Mouse (Mus musculus): Measurements from ENCODE around the gene Rerg. TPM values are rescaled to one million over a fixed set of nuclear protein-coding genes. Genes with fewer than 3 reads are reported as not detected.

Gene Rerg
- polyA plus RNA-seq, 1 experiment = not detected

DNA sequence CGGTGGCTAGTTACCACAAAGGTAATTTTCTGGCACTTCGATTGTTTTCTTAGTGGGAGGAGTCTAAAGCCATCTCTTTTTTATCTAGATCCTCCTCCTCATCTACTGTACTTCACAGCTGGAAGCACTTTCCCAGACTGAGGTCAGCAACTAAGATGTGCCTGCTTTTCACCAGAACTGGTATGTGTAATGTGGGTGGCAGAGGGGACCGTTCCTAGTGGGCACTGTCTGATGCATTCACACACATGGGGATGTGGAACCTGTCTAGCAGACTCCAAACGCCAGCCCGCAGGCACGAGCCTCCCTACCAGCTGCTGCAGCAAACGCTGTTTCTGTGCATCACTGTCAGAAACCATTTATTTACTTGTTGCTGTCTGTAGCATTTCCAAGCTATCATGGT, 31.3 kb upstream of the Rerg start:
- Histone ChIP-seq H3K4me1 (ENCODE audit: control insufficient read depth, insufficient read depth, low read length) (no peaks in the 10 kb centered on the region), H3K27ac (ENCODE audit: control insufficient read depth, insufficient read depth, low read depth, low read length, poor library complexity) (no peak overlapping the region), H3K4me3 (replicated peaks; ENCODE audit: control insufficient read depth, low read depth, low read length) (no peak overlapping the region)
- no peak for TF ChIP-seq POLR2A (IDR thresholded peaks at IDR 0.05; ENCODE audit: borderline replicate concordance, control insufficient read depth, low read depth, low read length)
- no peak for TF ChIP-seq CTCF (IDR thresholded peaks at IDR 0.05; ENCODE audit: control insufficient read depth, insufficient read depth, low read length)
- 68% methylated on average over 7 of the region's 7 CpGs for WGBS

- Histone ChIP-seq H3K4me3 (replicated peaks; ENCODE audit: control insufficient read depth, low read depth, low read length) (no peak overlapping the region), H3K27ac (ENCODE audit: control insufficient read depth, insufficient read depth, low read depth, low read length, poor library complexity) (no peak overlapping the region), H3K4me1 (ENCODE audit: control insufficient read depth, insufficient read depth, low read length) (no peaks in the 10 kb centered on the region)
- no peak for TF ChIP-seq CTCF (IDR thresholded peaks at IDR 0.05; ENCODE audit: control insufficient read depth, insufficient read depth, low read length)
- TF ChIP-seq POLR2A (IDR thresholded peaks at IDR 0.05; ENCODE audit: borderline replicate concordance, control insufficient read depth, low read depth, low read length) = no peak
- 78% methylated on average over 3 of the region's 3 CpGs for WGBS
Observed at GRCm38 (mm10) chr6:137201166-137201565, 30.9 kb upstream of the Rerg start.

GRCm38 (mm10) chr6:137192063-137192462, 21.8 kb upstream of the Rerg start:
- Histone ChIP-seq H3K4me1 (ENCODE audit: control insufficient read depth, insufficient read depth, low read length) (no peaks in the 10 kb centered on the region), H3K4me3 (replicated peaks; ENCODE audit: control insufficient read depth, low read depth, low read length) (no peak overlapping the region), H3K27ac (ENCODE audit: control insufficient read depth, insufficient read depth, low read depth, low read length, poor library complexity) (no peak overlapping the region)
- WGBS = 9% methylated on average over 6 of the region's 6 CpGs
- TF ChIP-seq CTCF (IDR thresholded peaks at IDR 0.05; ENCODE audit: control insufficient read depth, insufficient read depth, low read length) (peak; percentile 43), POLR2A (IDR thresholded peaks at IDR 0.05; ENCODE audit: borderline replicate concordance, control insufficient read depth, low read depth, low read length) (no peak)

- WGBS = 76% methylated on average over 11 of the region's 11 CpGs
- TF ChIP-seq CTCF (IDR thresholded peaks at IDR 0.05; ENCODE audit: control insufficient read depth, insufficient read depth, low read length) = no peak
- TF ChIP-seq POLR2A (IDR thresholded peaks at IDR 0.05; ENCODE audit: borderline replicate concordance, control insufficient read depth, low read depth, low read length) = no peak
- Histone ChIP-seq H3K27ac (ENCODE audit: control insufficient read depth, insufficient read depth, low read depth, low read length, poor library complexity) (no peak overlapping the region), H3K4me1 (ENCODE audit: control insufficient read depth, insufficient read depth, low read length) (no peaks in the 10 kb centered on the region), H3K4me3 (replicated peaks; ENCODE audit: control insufficient read depth, low read depth, low read length) (no peak overlapping the region)
Observed at GRCm38 (mm10) chr6:137191026-137191425, 20.7 kb upstream of the Rerg start.

GRCm38 (mm10) chr6:137190577-137190976, 20.3 kb upstream of the Rerg start:
- H3K4me1 ChIP-seq (ENCODE audit: control insufficient read depth, insufficient read depth, low read length) = no peaks in the 10 kb centered on the region
- 87% methylated on average over 6 of the region's 6 CpGs for WGBS
- TF ChIP-seq CTCF (IDR thresholded peaks at IDR 0.05; ENCODE audit: control insufficient read depth, insufficient read depth, low read length) = no peak
- TF ChIP-seq POLR2A (IDR thresholded peaks at IDR 0.05; ENCODE audit: borderline replicate concordance, control insufficient read depth, low read depth, low read length) = no peak

GRCm38 (mm10) chr6:137188375-137188926, 18.2 kb upstream of the Rerg start:
- 55% methylated on average over 11 of the region's 11 CpGs for WGBS
- no peak overlapping the region for H3K4me3 ChIP-seq (replicated peaks; ENCODE audit: control insufficient read depth, low read depth, low read length)
- no peak for TF ChIP-seq POLR2A (IDR thresholded peaks at IDR 0.05; ENCODE audit: borderline replicate concordance, control insufficient read depth, low read depth, low read length)
- no peak for TF ChIP-seq CTCF (IDR thresholded peaks at IDR 0.05; ENCODE audit: control insufficient read depth, insufficient read depth, low read length)
- H3K27ac ChIP-seq (ENCODE audit: control insufficient read depth, insufficient read depth, low read depth, low read length, poor library complexity) = no peak overlapping the region
- H3K4me1 ChIP-seq (ENCODE audit: control insufficient read depth, insufficient read depth, low read length) = no peaks in the 10 kb centered on the region

More at GRCm38 (mm10) chr6:137190577-137190976, 20.3 kb upstream of the Rerg start:
- H3K27ac ChIP-seq (ENCODE audit: control insufficient read depth, insufficient read depth, low read depth, low read length, poor library complexity) = no peak overlapping the region
- no peak overlapping the region for H3K4me3 ChIP-seq (replicated peaks; ENCODE audit: control insufficient read depth, low read depth, low read length)

DNA sequence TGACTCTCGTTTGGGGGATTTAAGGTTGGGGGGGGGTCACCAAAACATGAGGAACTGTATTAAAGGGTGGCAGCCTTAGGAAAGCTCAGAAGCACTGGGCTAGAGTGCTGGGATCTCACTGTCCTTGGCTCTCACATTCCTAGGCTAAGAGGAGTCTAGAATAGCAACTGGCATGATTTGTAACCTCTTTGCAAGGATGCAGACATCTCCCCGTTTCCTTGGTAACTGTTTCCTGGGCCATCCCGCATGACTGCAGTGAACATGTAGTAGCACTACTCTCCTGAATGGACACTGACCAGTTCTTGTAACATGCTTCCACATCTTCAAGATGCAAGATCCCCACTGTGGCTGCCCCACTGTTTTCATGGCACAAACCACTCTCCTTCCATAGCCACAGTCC, 17.1 kb upstream of the Rerg start:
- 70% methylated on average over 3 of the region's 3 CpGs for WGBS

DNA sequence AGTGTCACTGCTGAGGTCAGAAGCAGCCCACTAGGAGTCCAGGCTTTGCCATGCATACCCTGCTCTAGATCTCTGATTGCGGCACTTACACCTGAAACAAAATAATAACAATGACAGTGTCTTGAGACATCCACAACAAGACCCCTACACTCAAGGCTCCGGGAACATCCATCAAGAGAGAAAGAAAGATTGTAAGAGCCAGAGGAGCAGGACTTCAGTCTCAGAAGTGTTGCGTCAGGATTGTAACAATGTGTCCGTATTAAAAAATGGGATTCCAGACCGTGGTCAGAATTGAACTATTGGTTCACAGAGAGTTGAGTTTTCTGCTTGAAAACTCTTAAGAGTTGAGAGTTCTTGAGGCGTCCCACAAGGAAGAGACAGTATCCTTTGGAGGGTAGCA, 10.3 kb upstream of the Rerg start:
- no peak for TF ChIP-seq CTCF (IDR thresholded peaks at IDR 0.05; ENCODE audit: control insufficient read depth, insufficient read depth, low read length)
- TF ChIP-seq POLR2A (IDR thresholded peaks at IDR 0.05; ENCODE audit: borderline replicate concordance, control insufficient read depth, low read depth, low read length) = no peak
- WGBS = 74% methylated on average over 6 of the region's 6 CpGs
- Histone ChIP-seq H3K27ac (ENCODE audit: control insufficient read depth, insufficient read depth, low read depth, low read length, poor library complexity) (no peak overlapping the region), H3K4me3 (replicated peaks; ENCODE audit: control insufficient read depth, low read depth, low read length) (no peak overlapping the region), H3K4me1 (ENCODE audit: control insufficient read depth, insufficient read depth, low read length) (no peaks in the 10 kb centered on the region)

More for the DNA sequence above, 17.1 kb upstream of the Rerg start:
- Histone ChIP-seq H3K4me1 (ENCODE audit: control insufficient read depth, insufficient read depth, low read length) (no peaks in the 10 kb centered on the region), H3K27ac (ENCODE audit: control insufficient read depth, insufficient read depth, low read depth, low read length, poor library complexity) (no peak overlapping the region), H3K4me3 (replicated peaks; ENCODE audit: control insufficient read depth, low read depth, low read length) (no peak overlapping the region)
- no peak for TF ChIP-seq CTCF (IDR thresholded peaks at IDR 0.05; ENCODE audit: control insufficient read depth, insufficient read depth, low read length)
- no peak for TF ChIP-seq POLR2A (IDR thresholded peaks at IDR 0.05; ENCODE audit: borderline replicate concordance, control insufficient read depth, low read depth, low read length)

DNA sequence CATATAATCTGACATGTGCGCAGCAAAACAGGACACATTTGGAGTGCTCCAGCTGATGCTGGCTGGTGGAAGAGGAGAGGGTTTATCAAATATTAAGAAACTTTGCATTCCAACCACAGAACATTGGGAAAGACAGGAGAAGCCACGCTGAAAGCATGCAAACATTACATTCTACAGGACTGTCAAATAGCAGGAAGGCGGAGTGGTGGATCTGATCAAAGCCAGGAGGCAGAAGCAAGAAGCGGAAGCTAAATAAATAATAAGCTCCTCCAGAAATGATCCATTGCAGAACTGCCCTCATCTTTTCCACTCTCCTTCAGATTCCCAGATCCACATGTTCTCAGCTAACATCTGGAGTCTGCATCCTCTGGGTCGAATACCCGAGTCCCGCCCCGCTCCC, 9.8 kb upstream of the Rerg start:
- no peak overlapping the region for H3K4me3 ChIP-seq (replicated peaks; ENCODE audit: control insufficient read depth, low read depth, low read length)
- H3K27ac ChIP-seq (ENCODE audit: control insufficient read depth, insufficient read depth, low read depth, low read length, poor library complexity) = no peak overlapping the region
- no peaks in the 10 kb centered on the region for H3K4me1 ChIP-seq (ENCODE audit: control insufficient read depth, insufficient read depth, low read length)
- WGBS = 75% methylated on average over 8 of the region's 8 CpGs
- no peak for TF ChIP-seq CTCF (IDR thresholded peaks at IDR 0.05; ENCODE audit: control insufficient read depth, insufficient read depth, low read length)
- TF ChIP-seq POLR2A (IDR thresholded peaks at IDR 0.05; ENCODE audit: borderline replicate concordance, control insufficient read depth, low read depth, low read length) = no peak

Measured in bone marrow, adult 2 months (tissue).